Mouse (Mus musculus): ENCODE measurements around the gene Sgcg. TPM values are rescaled to one million over a fixed set of nuclear protein-coding genes. Genes with fewer than 3 reads are reported as not detected.

Gene Sgcg
- polyA plus RNA-seq, 2 experiments = 9.5 to 12.5 TPM

- Histone ChIP-seq H3K27ac (replicated peaks; ENCODE audit: low read depth, low read length) (no peak overlapping the region), H3K4me3 (replicated peaks; ENCODE audit: low read length) (no peak overlapping the region), H3K9ac (ENCODE audit: low read depth, low read length, severe bottlenecking) (no peak overlapping the region), H3K36me3 (ENCODE audit: control insufficient read depth, insufficient read depth, low read length) (no peaks in the 10 kb centered on the region), H3K4me2 (replicated peaks; ENCODE audit: low read depth, low read length, severe bottlenecking) (no peak overlapping the region), H3K9me3 (ENCODE audit: control insufficient read depth, low read length) (peaks cover 8% of the 10 kb centered on the region; the same call in 1 of the 2 replicates), H3K4me1 (ENCODE audit: control insufficient read depth, insufficient read depth, low read length) (no peaks in the 10 kb centered on the region), H3K27me3 (ENCODE audit: control insufficient read depth, insufficient read depth, low read length) (no peaks in the 10 kb centered on the region)
- no peak for TF ChIP-seq POLR2A (IDR thresholded peaks at IDR 0.05; ENCODE audit: borderline replicate concordance, extremely low read depth, insufficient read depth, insufficient read length)
- DNase-seq (ENCODE audit: low spot score) = no peak
- no peak for ATAC-seq (ENCODE audit: low FRiP score, low read depth)
- WGBS = 74% methylated on average over 3 of the region's 3 CpGs
Measured at GRCm38 (mm10) chr14:61246444-61246843, 11.8 kb downstream of the Sgcg start.

DNA sequence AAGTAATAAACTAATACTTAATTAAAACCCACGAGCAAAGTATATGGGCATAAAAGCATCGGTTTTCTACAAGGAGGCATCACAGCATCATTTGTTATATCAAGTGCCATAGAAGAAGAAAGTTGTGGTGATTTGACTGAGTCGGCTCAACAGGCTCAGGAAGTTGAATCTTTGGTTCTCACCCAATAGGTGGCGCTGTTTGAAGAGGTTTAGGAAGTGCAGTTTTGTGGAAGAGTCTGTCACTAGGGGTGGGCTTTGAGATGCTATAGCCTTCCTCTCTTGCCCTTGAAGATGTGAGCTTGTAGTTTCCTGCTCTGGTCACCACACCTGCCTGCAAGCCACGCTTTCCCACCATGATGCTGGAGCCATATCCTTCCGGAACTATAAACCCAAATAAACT lies 15.7 kb downstream of the Sgcg start:
- Histone ChIP-seq H3K27ac (replicated peaks; ENCODE audit: low read depth, low read length) (no peak overlapping the region), H3K9me3 (ENCODE audit: control insufficient read depth, low read length) (no peaks in the 10 kb centered on the region), H3K9ac (ENCODE audit: low read depth, low read length, severe bottlenecking) (no peak overlapping the region), H3K4me1 (ENCODE audit: control insufficient read depth, insufficient read depth, low read length) (no peaks in the 10 kb centered on the region), H3K27me3 (ENCODE audit: control insufficient read depth, insufficient read depth, low read length) (no peaks in the 10 kb centered on the region), H3K4me3 (replicated peaks; ENCODE audit: low read length) (no peak overlapping the region), H3K4me2 (replicated peaks; ENCODE audit: low read depth, low read length, severe bottlenecking) (no peak overlapping the region), H3K36me3 (ENCODE audit: control insufficient read depth, insufficient read depth, low read length) (no peaks in the 10 kb centered on the region)
- DNase-seq (ENCODE audit: low spot score) (no peak), ATAC-seq (ENCODE audit: low FRiP score, low read depth) (no peak)
- WGBS = 45% methylated on average over 6 of the region's 6 CpGs
- no peak for TF ChIP-seq POLR2A (IDR thresholded peaks at IDR 0.05; ENCODE audit: borderline replicate concordance, extremely low read depth, insufficient read depth, insufficient read length)

DNA sequence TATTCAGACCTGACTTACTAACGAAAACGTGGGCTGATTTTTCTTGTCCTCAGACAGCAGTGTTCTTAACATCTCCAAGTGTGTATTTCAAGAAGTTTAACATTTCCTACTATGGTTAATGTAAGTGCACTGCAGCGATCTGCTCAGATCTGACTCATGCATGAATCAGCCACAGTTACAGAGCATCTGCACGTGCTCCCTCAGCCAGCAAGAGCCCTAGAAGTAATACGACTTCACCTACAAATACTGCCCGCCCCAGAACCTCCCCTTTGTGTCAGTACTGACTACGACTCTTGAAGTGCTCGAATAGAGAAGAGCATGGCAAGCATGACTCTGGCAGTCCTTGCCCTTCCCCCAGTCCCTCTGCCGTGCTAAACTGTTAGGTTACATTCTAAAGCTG lies 19.5 kb downstream of the Sgcg start:
- ATAC-seq (ENCODE audit: low FRiP score, low read depth) (no peak), DNase-seq (ENCODE audit: low spot score) (no peak)
- no peak overlapping the region for H3K4me2 ChIP-seq (replicated peaks; ENCODE audit: low read depth, low read length, severe bottlenecking)
- no peak overlapping the region for H3K9ac ChIP-seq (ENCODE audit: low read depth, low read length, severe bottlenecking)
- 58% methylated on average over 9 of the region's 9 CpGs for WGBS
- no peaks in the 10 kb centered on the region for H3K27me3 ChIP-seq (ENCODE audit: control insufficient read depth, insufficient read depth, low read length)
- no peaks in the 10 kb centered on the region for H3K36me3 ChIP-seq (ENCODE audit: control insufficient read depth, insufficient read depth, low read length)
- H3K9me3 ChIP-seq (ENCODE audit: control insufficient read depth, low read length) = no peaks in the 10 kb centered on the region
- no peak overlapping the region for H3K4me3 ChIP-seq (replicated peaks; ENCODE audit: low read length)
- H3K27ac ChIP-seq (replicated peaks; ENCODE audit: low read depth, low read length) = no peak overlapping the region
- TF ChIP-seq POLR2A (IDR thresholded peaks at IDR 0.05; ENCODE audit: borderline replicate concordance, extremely low read depth, insufficient read depth, insufficient read length) = no peak
- no peaks in the 10 kb centered on the region for H3K4me1 ChIP-seq (ENCODE audit: control insufficient read depth, insufficient read depth, low read length)

DNA sequence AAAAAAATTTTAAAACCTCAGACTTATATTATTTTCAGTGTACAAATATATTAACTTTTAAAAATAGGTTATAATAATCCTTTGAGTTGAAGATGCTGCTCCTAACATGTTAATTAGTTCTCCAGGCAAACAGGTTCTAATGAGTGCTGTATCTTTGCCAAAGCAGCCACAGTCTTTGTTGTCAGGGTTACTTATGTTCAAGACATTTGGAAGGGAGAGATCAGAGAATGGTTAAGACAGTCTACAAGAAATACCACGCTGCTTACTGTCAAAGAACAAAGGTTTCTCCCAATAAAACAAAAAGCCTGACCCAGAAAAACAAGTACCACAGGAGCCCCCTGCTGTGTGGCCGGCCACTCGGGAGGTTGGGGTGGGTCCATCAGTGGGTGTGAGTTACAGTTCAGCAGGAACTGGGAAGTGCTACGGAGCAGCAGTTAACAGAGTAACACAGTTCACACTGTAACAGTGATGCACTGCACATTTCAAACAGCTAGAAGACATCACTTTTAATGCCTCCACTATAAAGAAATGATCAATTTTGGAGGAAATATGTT lies 21.1 kb downstream of the Sgcg start:
- Histone ChIP-seq H3K4me2 (replicated peaks; ENCODE audit: low read depth, low read length, severe bottlenecking) (no peak overlapping the region), H3K9ac (ENCODE audit: low read depth, low read length, severe bottlenecking) (no peak overlapping the region), H3K27me3 (ENCODE audit: control insufficient read depth, insufficient read depth, low read length) (no peaks in the 10 kb centered on the region), H3K9me3 (ENCODE audit: control insufficient read depth, low read length) (no peaks in the 10 kb centered on the region), H3K36me3 (ENCODE audit: control insufficient read depth, insufficient read depth, low read length) (no peaks in the 10 kb centered on the region), H3K27ac (replicated peaks; ENCODE audit: low read depth, low read length) (no peak overlapping the region), H3K4me1 (ENCODE audit: control insufficient read depth, insufficient read depth, low read length) (no peaks in the 10 kb centered on the region), H3K4me3 (replicated peaks; ENCODE audit: low read length) (no peak overlapping the region)
- 27% methylated on average over 4 of the region's 4 CpGs for WGBS
- TF ChIP-seq POLR2A (IDR thresholded peaks at IDR 0.05; ENCODE audit: borderline replicate concordance, extremely low read depth, insufficient read depth, insufficient read length) = no peak
- DNase-seq (ENCODE audit: low spot score) = no peak
- no peak for ATAC-seq (ENCODE audit: low FRiP score, low read depth)

GRCm38 (mm10) chr14:61235846-61236474 lies 22.3 kb downstream of the Sgcg start:
- no peaks in the 10 kb centered on the region for H3K4me1 ChIP-seq (ENCODE audit: control insufficient read depth, insufficient read depth, low read length)
- TF ChIP-seq POLR2A (IDR thresholded peaks at IDR 0.05; ENCODE audit: borderline replicate concordance, extremely low read depth, insufficient read depth, insufficient read length) = no peak
- ATAC-seq (ENCODE audit: low FRiP score, low read depth) (no peak), DNase-seq (ENCODE audit: low spot score) (peak; percentile 40)
- H3K9me3 ChIP-seq (ENCODE audit: control insufficient read depth, low read length) = no peaks in the 10 kb centered on the region
- H3K9ac ChIP-seq (ENCODE audit: low read depth, low read length, severe bottlenecking) = no peak overlapping the region
- no peak overlapping the region for H3K4me3 ChIP-seq (replicated peaks; ENCODE audit: low read length)
- H3K4me2 ChIP-seq (replicated peaks; ENCODE audit: low read depth, low read length, severe bottlenecking) = no peak overlapping the region
- whole genome bisulfite sequencing = 50% methylated on average over 5 of the region's 5 CpGs
- no peak overlapping the region for H3K27ac ChIP-seq (replicated peaks; ENCODE audit: low read depth, low read length)
- no peaks in the 10 kb centered on the region for H3K36me3 ChIP-seq (ENCODE audit: control insufficient read depth, insufficient read depth, low read length)
- no peaks in the 10 kb centered on the region for H3K27me3 ChIP-seq (ENCODE audit: control insufficient read depth, insufficient read depth, low read length)

All from limb, embryonic 14.5 days (tissue).